Mouse (Mus musculus) ES-Bruce4 (cell line): Measurements from ENCODE around the gene Slc44a1. TPM values are rescaled to one million over a fixed set of nuclear protein-coding genes. Genes with fewer than 3 reads are reported as not detected.

Source experiments
- H3K27ac ChIP-seq: 2 replicates; pipeline ENCODE4 v1.5.1; 2012; ENCODE audit warnings: low read length, inconsistent platforms; ENCODE audit not compliant: insufficient read depth
- H3K27me3 ChIP-seq: 2 replicates; pipeline ENCODE4 v1.6.1; 2012; ENCODE audit warnings: mild to moderate bottlenecking, low read length, inconsistent platforms; ENCODE audit not compliant: control insufficient read depth, poor library complexity, insufficient read depth, severe bottlenecking
- H3K36me3 ChIP-seq: 2 replicates; pipeline ENCODE4 v1.6.1; 2012; ENCODE audit warnings: inconsistent platforms, mild to moderate bottlenecking, low read length, moderate library complexity; ENCODE audit not compliant: control insufficient read depth, poor library complexity, insufficient read depth, severe bottlenecking
- H3K4me1 ChIP-seq: one replicate; pipeline ENCODE4 v1.8.1; 2011; ENCODE audit warnings: low read length; ENCODE audit not compliant: control insufficient read depth, insufficient read depth
- H3K4me3 ChIP-seq: 2 replicates; pipeline ENCODE4 v1.5.1; 2011; ENCODE audit warnings: low read depth, mild to moderate bottlenecking, low read length
- H3K9ac ChIP-seq: 2 replicates; pipeline ENCODE4 v1.6.1; 2012; ENCODE audit warnings: low read depth, mild to moderate bottlenecking, inconsistent platforms; ENCODE audit not compliant: poor library complexity, severe bottlenecking
- H3K9me3 ChIP-seq: replicated peaks from 2 replicates; pipeline ENCODE4 v1.6.1; 2012; ENCODE audit warnings: mild to moderate bottlenecking, low read length, inconsistent platforms; ENCODE audit not compliant: control insufficient read depth, poor library complexity, insufficient read depth, severe bottlenecking
- CTCF ChIP-seq: IDR thresholded peaks from one replicate; pipeline ENCODE4 v1.8.1; 2011; ENCODE audit warnings: low read depth, low read length
- EP300 ChIP-seq: IDR thresholded peaks from 2 replicates; pipeline ENCODE4 v1.6.1; 2011; ENCODE audit warnings: low read depth, low read length; ENCODE audit not compliant: insufficient read depth
- POLR2A ChIP-seq: IDR thresholded peaks from one replicate; pipeline ENCODE4 v1.8.1; 2011; ENCODE audit warnings: low read length; ENCODE audit not compliant: insufficient read depth
- polyA plus RNA-seq: library from polyadenylated mRNA; stranded (reverse); fragments of >200 nt; gene quantifications from 2 replicates; pipeline ENCODE4 v1.2.4, GENCODE M21; 2011; ENCODE audit warnings: low read depth; ENCODE audit not compliant: missing spikeins, insufficient read depth, insufficient read length

Slc44a1 gene
- polyA plus RNA-seq, 1 experiment, result 89.9 TPM

GRCm38 (mm10) chr4:53447773-53448172 lies 7.6 kb downstream of the Slc44a1 start:
- TF ChIP-seq CTCF (no peak), POLR2A (no peak), EP300 (no peak)

GRCm38 (mm10) chr4:53450736-53451135 lies 10.5 kb downstream of the Slc44a1 start:
- Histone ChIP-seq H3K27me3 (no peaks in the 10 kb centered on the region), H3K9ac (no peak overlapping the region), H3K4me1 (peaks cover 6% of the 10 kb centered on the region), H3K9me3 (no peaks in the 10 kb centered on the region), H3K27ac (no peak overlapping the region), H3K36me3 (no peaks in the 10 kb centered on the region), H3K4me3 (no peak overlapping the region)
- no peak for TF ChIP-seq CTCF
- TF ChIP-seq POLR2A, result no peak
- no peak for TF ChIP-seq EP300

More at GRCm38 (mm10) chr4:53447773-53448172, 7.6 kb downstream of the Slc44a1 start:
- no peak overlapping the region for H3K4me3 ChIP-seq
- H3K9me3 ChIP-seq, result no peaks in the 10 kb centered on the region
- no peak overlapping the region for H3K27ac ChIP-seq
- no peaks in the 10 kb centered on the region for H3K27me3 ChIP-seq
- no peak overlapping the region for H3K9ac ChIP-seq
- H3K36me3 ChIP-seq, result no peaks in the 10 kb centered on the region
- H3K4me1 ChIP-seq, result peaks cover 5% of the 10 kb centered on the region

- TF ChIP-seq POLR2A, result no peak
- peak; percentile 10 for TF ChIP-seq CTCF
- no peak for TF ChIP-seq EP300
- H3K4me1 ChIP-seq, result peaks cover 2% of the 10 kb centered on the region
These were observed 11.7 kb downstream of the Slc44a1 start for GRCm38 (mm10) chr4:53451887-53452286.

GRCm38 (mm10) chr4:53452457-53452856 lies 12.2 kb downstream of the Slc44a1 start:
- no peak overlapping the region for H3K9ac ChIP-seq

More at GRCm38 (mm10) chr4:53451887-53452286, 11.7 kb downstream of the Slc44a1 start:
- Histone ChIP-seq H3K27ac (no peak overlapping the region), H3K4me3 (no peak overlapping the region), H3K36me3 (no peaks in the 10 kb centered on the region), H3K9ac (no peak overlapping the region), H3K9me3 (no peaks in the 10 kb centered on the region), H3K27me3 (no peaks in the 10 kb centered on the region)

GRCm38 (mm10) chr4:53452976-53453889 lies 13.0 kb downstream of the Slc44a1 start:
- Histone ChIP-seq H3K9me3 (no peaks in the 10 kb centered on the region), H3K4me3 (no peak overlapping the region), H3K27me3 (no peaks in the 10 kb centered on the region), H3K9ac (no peak overlapping the region), H3K27ac (peak overlapping the region; percentile 89), H3K36me3 (no peaks in the 10 kb centered on the region), H3K4me1 (peaks cover 2% of the 10 kb centered on the region)
- no peak for TF ChIP-seq EP300

More at GRCm38 (mm10) chr4:53452457-53452856, 12.2 kb downstream of the Slc44a1 start:
- no peak overlapping the region for H3K4me3 ChIP-seq
- no peaks in the 10 kb centered on the region for H3K36me3 ChIP-seq
- H3K4me1 ChIP-seq, result peaks cover 2% of the 10 kb centered on the region
- no peaks in the 10 kb centered on the region for H3K9me3 ChIP-seq
- TF ChIP-seq CTCF, result no peak
- no peak for TF ChIP-seq EP300
- TF ChIP-seq POLR2A, result no peak
- H3K27me3 ChIP-seq, result no peaks in the 10 kb centered on the region
- H3K27ac ChIP-seq, result peak overlapping the region; percentile 89

- no peak overlapping the region for H3K4me3 ChIP-seq
- no peaks in the 10 kb centered on the region for H3K9me3 ChIP-seq
- H3K27ac ChIP-seq, result no peak overlapping the region
- TF ChIP-seq EP300, result no peak
- no peak for TF ChIP-seq CTCF
- no peak for TF ChIP-seq POLR2A
- peaks cover 2% of the 10 kb centered on the region for H3K4me1 ChIP-seq
- H3K27me3 ChIP-seq, result no peaks in the 10 kb centered on the region
- no peaks in the 10 kb centered on the region for H3K36me3 ChIP-seq
- no peak overlapping the region for H3K9ac ChIP-seq
These were observed 15.7 kb downstream of the Slc44a1 start for GRCm38 (mm10) chr4:53455885-53456284.
